8 mouse cellular contexts compared by ENCODE assay signal in genomic region chr9:35017563-35017962, GRCm38 (mm10).
DNase-seq lines count a peak whose midpoint lies in the region; ATAC-seq and TF ChIP-seq lines count a peak whose summit lies in the region.

No protein-coding gene starts in this region.

- H3K4me1 ChIP-seq in lung, embryonic 15.5 days = peaks cover 17% of the 10 kb centered on the region
- H3K4me1 ChIP-seq in lung, adult 2 months (ENCODE audit: control insufficient read depth, insufficient read depth, low read length) = no peaks in the 10 kb centered on the region
- H3K4me1 ChIP-seq in cortical plate, adult 2 months (ENCODE audit: control insufficient read depth, insufficient read depth, low read length) = peaks cover 3% of the 10 kb centered on the region; the same call in 1 of the 2 replicates
- H3K4me1 ChIP-seq in hindbrain, embryonic 13.5 days (replicated peaks) = peaks cover 27% of the 10 kb centered on the region
- H3K4me1 ChIP-seq in limb, embryonic 10.5 days = peaks cover 10% of the 10 kb centered on the region

- no peaks in the 10 kb centered on the region for H3K9me3 ChIP-seq in lung, embryonic 15.5 days
- no peaks in the 10 kb centered on the region for H3K9me3 ChIP-seq in hindbrain, embryonic 13.5 days
- no peaks in the 10 kb centered on the region for H3K9me3 ChIP-seq in limb, embryonic 10.5 days (replicated peaks)

- H3K4me3 ChIP-seq in lung, embryonic 15.5 days = no peak overlapping the region
- H3K4me3 ChIP-seq in lung, adult 2 months (replicated peaks; ENCODE audit: extremely low read depth, low read depth, low read length) = no peak overlapping the region
- H3K4me3 ChIP-seq in cortical plate, adult 2 months (ENCODE audit: insufficient read depth, low read length) = no peak overlapping the region
- H3K4me3 ChIP-seq in hindbrain, embryonic 13.5 days = 0 out of 2 replicates have a peak overlapping the region, but pooled peaks have one; percentile 2
- H3K4me3 ChIP-seq in limb, embryonic 10.5 days = peak overlapping the region; percentile 16; the same call in 1 of the 2 replicates

- TF ChIP-seq POLR2A in lung, adult 2 months (IDR thresholded peaks at IDR 0.05; ENCODE audit: borderline replicate concordance, extremely low read depth, low read depth, low read length) = no peak
- no peak for TF ChIP-seq POLR2A in cortical plate, adult 2 months (IDR thresholded peaks at IDR 0.05; ENCODE audit: extremely low read depth, insufficient read depth, low read length)

- H3K27ac ChIP-seq in lung, embryonic 15.5 days = no peak overlapping the region
- H3K27ac ChIP-seq in cortical plate, adult 2 months (ENCODE audit: insufficient read depth, low read length) = peak overlapping the region; percentile 16; the same call in 1 of the 2 replicates
- peak overlapping the region; percentile 60; the same call in 1 of the 2 replicates for H3K27ac ChIP-seq in hindbrain, embryonic 13.5 days
- H3K27ac ChIP-seq in limb, embryonic 10.5 days = no peak overlapping the region; the same call in 1 of the 2 replicates

- H3K36me3 ChIP-seq in lung, embryonic 15.5 days = no peaks in the 10 kb centered on the region
- no peaks in the 10 kb centered on the region for H3K36me3 ChIP-seq in hindbrain, embryonic 13.5 days
- no peaks in the 10 kb centered on the region for H3K36me3 ChIP-seq in limb, embryonic 10.5 days

- 6% methylated on average over 13 of the region's 13 CpGs for WGBS in lung, embryonic 15.5 days
- WGBS in lung, adult 2 months = 14% methylated on average over 13 of the region's 13 CpGs
- WGBS in hindbrain, embryonic 13.5 days = 20% methylated on average over 13 of the region's 13 CpGs
- 24% methylated on average over 13 of the region's 13 CpGs for WGBS in limb, embryonic 10.5 days

- ATAC-seq in lung, embryonic 15.5 days (ENCODE audit: borderline replicate concordance, extremely low read depth, low FRiP score, low TSS enrichment) = peak; percentile 40
- peak; percentile 71 for ATAC-seq in hindbrain, embryonic 13.5 days (ENCODE audit: low FRiP score)

- 0 out of 2 replicates have a peak overlapping the region, but pooled peaks have one; percentile 21 for H3K9ac ChIP-seq in lung, embryonic 15.5 days
- peak overlapping the region; percentile 19; the same call in 1 of the 2 replicates for H3K9ac ChIP-seq in hindbrain, embryonic 13.5 days

- peak overlapping the region; percentile 43 for H3K4me2 ChIP-seq in lung, embryonic 15.5 days
- H3K4me2 ChIP-seq in hindbrain, embryonic 13.5 days = peak overlapping the region; percentile 40

- H3K27me3 ChIP-seq in lung, embryonic 15.5 days = no peaks in the 10 kb centered on the region
- peaks cover 9% of the 10 kb centered on the region; the same call in 1 of the 2 replicates for H3K27me3 ChIP-seq in hindbrain, embryonic 13.5 days
- peaks cover 32% of the 10 kb centered on the region for H3K27me3 ChIP-seq in limb, embryonic 10.5 days (ENCODE audit: low read depth, poor library complexity, severe bottlenecking)

- DNase-seq in lung, adult 2 months = no peak
- no peak for DNase-seq in limb, embryonic 10.5 days (ENCODE audit: low spot score)
- peak; percentile 61 for DNase-seq in right cerebral cortex, postnatal 4 days
- DNase-seq in spleen, postnatal 10 days (ENCODE audit: low spot score in 2 of 2) = no peak
- no peak for DNase-seq in testis, postnatal 14 days (ENCODE audit: low spot score)

- TF ChIP-seq CTCF in lung, adult 2 months (IDR thresholded peaks at IDR 0.05; ENCODE audit: insufficient read depth, low read length) = no peak
- no peak for TF ChIP-seq CTCF in cortical plate, adult 2 months (IDR thresholded peaks at IDR 0.05; ENCODE audit: extremely low read depth, insufficient read depth, low read length)

Comparison
In these comparisons a context has a peak if more than half of its experiments do, and no peak if none do; other contexts are left out.
1. H3K27ac ChIP-seq: peak in cortical plate, adult 2 months (single experiment) and hindbrain, embryonic 13.5 days (single experiment); none in lung, embryonic 15.5 days (single experiment) and limb, embryonic 10.5 days (single experiment).
2. H3K4me3 ChIP-seq: peak in hindbrain, embryonic 13.5 days (single experiment) and limb, embryonic 10.5 days (single experiment); none in lung, embryonic 15.5 days (single experiment), lung, adult 2 months (single experiment) and cortical plate, adult 2 months (single experiment).